Mouse (Mus musculus): ENCODE data around the gene Myt1l.

- TF ChIP-seq POLR2A (IDR thresholded peaks at IDR 0.05; ENCODE audit: insufficient read depth, low read depth, low read length) = no peak
- TF ChIP-seq CTCF (IDR thresholded peaks at IDR 0.05; ENCODE audit: insufficient read depth, low read depth, low read length) = no peak
Observed at GRCm38 (mm10) chr12:29809569-29810185, 281.5 kb downstream of the Myt1l start.
